Mouse (Mus musculus): ENCODE results near the gene Cuedc1. TPM values are rescaled to one million over a fixed set of nuclear protein-coding genes. Genes with fewer than 3 reads are reported as not detected.

The Cuedc1 gene
- total and polyA plus RNA-seq, 3 experiments, result 49.3 to 76.9 (median 61.7) TPM

DNA sequence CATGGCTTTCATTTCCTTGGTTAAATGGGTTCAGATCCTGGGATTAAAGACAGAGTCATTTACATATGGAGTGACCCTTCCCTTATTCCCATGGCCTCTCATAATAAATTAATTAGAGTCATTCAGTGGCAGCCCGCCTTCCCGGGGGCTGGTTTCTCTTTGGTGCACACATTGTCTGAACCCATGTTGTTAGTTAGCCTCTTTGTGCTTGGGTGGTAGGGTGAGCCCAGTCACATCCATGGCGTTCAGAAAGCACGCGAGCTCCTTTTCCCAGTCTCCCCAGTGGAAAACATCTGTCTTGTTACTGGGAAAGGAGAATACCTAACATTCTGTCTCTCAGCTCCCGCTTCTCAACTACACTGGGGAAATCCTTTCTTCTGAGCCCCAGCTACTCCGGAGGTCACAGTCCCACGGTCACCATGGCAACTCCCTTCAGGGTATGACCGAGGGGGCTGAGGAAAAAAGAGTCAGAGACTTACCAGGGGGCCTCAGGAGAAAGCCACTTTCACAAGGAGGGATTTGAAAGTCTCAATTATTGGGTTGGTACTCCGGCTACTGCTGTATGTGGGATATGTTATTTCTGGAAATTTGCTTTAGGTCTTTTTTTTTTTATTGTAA, 143.0 kb downstream of the Cuedc1 start:
- no peak for DNase-seq

DNA sequence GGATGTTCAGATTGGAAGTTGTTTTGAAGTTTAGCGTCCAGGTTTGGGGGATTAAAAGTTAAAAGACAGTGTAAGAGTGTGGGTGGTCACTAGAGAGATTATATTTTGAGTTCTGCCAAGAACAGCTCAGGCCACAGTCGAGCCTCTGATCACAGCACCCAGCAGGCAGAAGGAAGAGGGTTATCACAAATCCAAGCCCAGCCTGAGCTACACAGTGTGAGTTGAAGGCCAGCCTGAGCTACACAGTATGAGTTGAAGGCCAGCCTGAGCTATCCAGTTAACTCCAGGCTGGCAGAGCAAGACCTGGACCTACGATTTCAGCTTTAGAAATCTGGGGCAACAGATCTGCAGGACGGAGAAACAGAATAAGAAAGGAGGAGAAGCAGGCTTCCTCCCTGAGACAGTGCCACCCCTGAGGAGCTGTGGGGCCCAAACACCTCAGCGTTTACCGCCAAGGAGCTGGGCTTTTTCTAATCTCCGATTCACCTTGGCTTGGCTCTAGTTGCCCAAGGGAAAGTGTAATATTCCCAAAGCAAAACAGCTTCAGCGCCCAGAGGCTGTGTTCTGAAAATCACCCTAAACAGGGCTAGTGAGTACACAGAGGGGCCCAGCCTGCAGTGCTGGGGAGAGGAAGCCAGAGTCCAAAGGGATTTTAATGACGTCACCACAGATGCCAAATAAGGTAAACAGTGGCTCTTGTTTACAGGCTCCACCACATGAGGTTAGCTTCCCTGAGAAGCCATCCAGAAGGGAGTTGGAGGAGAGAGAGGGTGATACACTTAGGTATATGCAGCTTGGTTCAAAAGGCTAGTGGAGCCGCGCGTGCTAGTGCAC, 143.8 kb downstream of the Cuedc1 start:
- no peak for DNase-seq

Other genes with a start within 250 kb of the Cuedc1 start
- gene Mks1, start 244.8 kb upstream of the Cuedc1 start, total RNA-seq (2021), result 10 to 100 TPM in 1 of 2 experiments, 1 to 10 TPM in 1; 6.6 to 11.9 TPM
- gene Mks1, start 244.8 kb upstream of the Cuedc1 start, polyA plus RNA-seq (2012; rRNA removed), result 19.2 and 20.7 TPM in 2 replicates
- gene Epx, start 222.5 kb upstream of the Cuedc1 start, total RNA-seq (2021), result not detected
- not detected in 2 replicates for gene Epx, start 222.5 kb upstream of the Cuedc1 start, polyA plus RNA-seq (2012; rRNA removed)
- not detected for gene Olfr462, start 205.8 kb upstream of the Cuedc1 start, total RNA-seq (2021)
- gene Olfr462, start 205.8 kb upstream of the Cuedc1 start, polyA plus RNA-seq (2012; rRNA removed), result not detected in 2 replicates
- gene Olfr463, start 200.7 kb upstream of the Cuedc1 start, total RNA-seq (2021), result not detected
- gene Olfr463, start 200.7 kb upstream of the Cuedc1 start, polyA plus RNA-seq (2012; rRNA removed), result not detected in 2 replicates
- gene Olfr464, start 177.1 kb upstream of the Cuedc1 start, total RNA-seq (2021), result not detected
- not detected in 2 replicates for gene Olfr464, start 177.1 kb upstream of the Cuedc1 start, polyA plus RNA-seq (2012; rRNA removed)
- 100 to 1,000 TPM; 158 to 251 TPM for gene Dynll2, start 110.5 kb upstream of the Cuedc1 start, total RNA-seq (2021)
- gene Dynll2, start 110.5 kb upstream of the Cuedc1 start, polyA plus RNA-seq (2012; rRNA removed), result 168 and 197 TPM in 2 replicates
- 100 to 1,000 TPM; 179 to 252 TPM for gene Srsf1, start 50.7 kb upstream of the Cuedc1 start, total RNA-seq (2021)
- 210 and 224 TPM in 2 replicates for gene Srsf1, start 50.7 kb upstream of the Cuedc1 start, polyA plus RNA-seq (2012; rRNA removed)
- 10 to 100 TPM; 48.3 to 52.4 TPM for gene Vezf1, start 29.8 kb upstream of the Cuedc1 start, total RNA-seq (2021)
- 13.5 and 14.6 TPM in 2 replicates for gene Vezf1, start 29.8 kb upstream of the Cuedc1 start, polyA plus RNA-seq (2012; rRNA removed)
- 100 to 1,000 TPM; 194 to 208 TPM for gene Mrps23, start 106.3 kb downstream of the Cuedc1 start, total RNA-seq (2021)
- 44.9 and 51.2 TPM in 2 replicates for gene Mrps23, start 106.3 kb downstream of the Cuedc1 start, polyA plus RNA-seq (2012; rRNA removed)
- not detected for gene Ccdc182, start 196.0 kb downstream of the Cuedc1 start, total RNA-seq (2021)
- gene Ccdc182, start 196.0 kb downstream of the Cuedc1 start, polyA plus RNA-seq (2012; rRNA removed), result not detected in 2 replicates